Mouse (Mus musculus): ENCODE results near the gene Hist3h2a.
A peak's percentile ranks its signal among the peaks of the same experiment; 100 is the strongest.

Gene Hist3h2a

GRCm38 (mm10) chr11:58954420-58955142 lies at the start of gene Hist3h2a, which contains the start of gene Trim17:
Hist3h2a (plus strand) TSS chr11:58954685.
Trim17 (plus strand) TSS chr11:58954685.
- DNase-seq (ENCODE audit: low spot score in 2 of 2): peak; percentile 71 to 82

DNA sequence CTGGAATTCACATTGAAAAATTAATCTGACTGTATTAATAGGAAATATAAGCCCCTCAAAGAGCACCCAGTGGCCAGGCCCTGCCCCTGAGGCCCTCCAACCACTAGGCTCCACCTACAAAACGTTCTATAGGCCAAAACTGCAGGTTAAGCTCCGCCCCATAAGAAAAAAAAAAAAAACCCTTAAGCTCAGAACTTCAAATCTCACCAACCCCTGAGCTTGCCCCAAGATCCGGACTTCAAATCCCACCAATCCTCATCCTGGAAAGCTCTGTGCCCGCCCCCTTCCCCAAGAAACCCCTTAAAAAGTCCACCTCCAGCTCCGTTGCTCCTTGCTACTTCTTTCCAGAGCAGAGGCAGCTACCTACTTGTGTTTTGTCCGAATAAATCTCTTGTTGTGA lies 49.6 kb upstream of the Hist3h2a start:
- no peak for DNase-seq (ENCODE audit: low spot score in 2 of 2)

GRCm38 (mm10) chr11:58913776-58914175 lies 40.7 kb upstream of the Hist3h2a start:
- DNase-seq (ENCODE audit: low spot score in 2 of 2): no peak

DNA sequence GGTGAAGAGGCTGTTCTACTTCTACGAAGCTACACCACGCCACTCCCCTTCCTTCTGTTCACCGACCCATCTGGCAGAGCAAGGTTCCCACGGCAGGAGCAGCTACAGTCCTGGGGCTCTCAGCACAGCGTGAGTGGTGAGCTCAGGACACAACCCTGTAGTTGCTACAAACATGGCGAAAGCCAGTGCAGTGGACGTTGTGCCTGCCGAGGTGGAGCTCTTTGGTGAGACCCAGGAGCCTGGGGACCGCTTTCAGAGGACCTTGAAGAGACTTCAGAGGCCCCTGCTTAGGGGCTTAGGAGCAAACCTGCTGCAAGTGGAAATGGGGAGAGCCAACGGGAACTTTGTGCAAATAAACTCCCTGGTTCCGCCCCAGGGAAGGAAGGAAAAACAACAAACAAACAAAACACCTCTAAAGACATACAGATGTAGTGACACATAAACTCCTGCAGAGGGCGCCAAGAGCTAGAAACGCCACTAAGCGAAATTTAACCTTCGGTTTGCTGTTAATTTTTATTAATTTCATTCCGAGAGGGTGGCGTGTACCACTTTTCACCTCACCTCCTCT lies 39.9 kb upstream of the Hist3h2a start:
- peak in 1 of 2 experiments; percentile 29 for DNase-seq (ENCODE audit: low spot score in 2 of 2)

GRCm38 (mm10) chr11:58916879-58917744 lies 37.4 kb upstream of the Hist3h2a start:
- no peak for DNase-seq (ENCODE audit: low spot score in 2 of 2)

DNA sequence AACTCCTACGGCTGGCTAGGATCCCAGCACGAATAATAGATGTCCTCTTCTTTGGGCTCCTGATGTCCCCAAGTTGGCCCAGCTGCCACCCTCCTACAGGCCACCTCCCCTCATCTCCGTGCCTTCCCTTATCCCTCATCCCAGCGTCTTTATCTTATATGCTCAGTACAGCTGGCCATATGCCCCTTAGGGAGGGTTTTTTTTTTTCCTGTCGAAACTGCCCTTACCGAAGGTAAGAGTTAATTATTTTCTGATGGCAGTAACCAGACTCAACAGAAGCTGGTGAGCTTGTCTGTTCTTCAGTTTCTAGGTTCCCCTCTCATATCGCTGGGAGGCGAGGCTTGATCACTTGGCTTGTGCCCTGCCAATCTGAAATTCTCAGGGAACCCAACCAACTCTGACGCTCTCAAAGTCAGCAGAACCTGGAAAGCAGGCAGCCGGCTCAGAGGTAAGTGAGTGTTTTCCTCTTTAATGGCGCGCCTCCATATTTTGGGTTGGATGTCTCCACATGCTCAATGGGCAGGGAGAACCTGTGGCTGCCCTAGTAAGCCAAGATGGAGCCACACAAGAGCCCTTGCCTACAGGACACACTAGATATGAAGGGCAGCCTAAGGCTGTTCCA lies 36.6 kb upstream of the Hist3h2a start, which contains the start of gene Btnl10:
Gene Btnl10, plus strand, starts transcription at position 164 of the 622 bp plus-strand sequence.
- no peak for DNase-seq (ENCODE audit: low spot score in 2 of 2)

DNA sequence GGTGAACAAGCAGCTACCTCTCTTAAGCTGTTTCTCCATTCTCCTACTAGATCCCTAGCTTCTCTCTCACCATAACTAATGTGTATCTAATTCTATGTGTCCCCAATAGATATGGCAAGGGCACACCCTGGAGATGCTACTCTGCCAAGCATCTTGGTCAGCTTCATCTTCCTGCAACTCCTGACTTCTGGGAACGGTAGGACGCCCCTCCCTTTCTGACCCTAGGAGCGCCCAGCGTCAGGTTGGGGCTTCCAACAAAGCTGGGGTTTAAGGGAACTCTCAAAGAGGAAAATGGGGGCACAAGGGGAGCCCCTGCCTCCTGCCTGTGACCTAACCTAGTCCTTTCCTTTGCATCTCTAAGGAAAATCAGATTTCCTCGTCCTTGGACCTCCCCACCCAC lies 35.7 kb upstream of the Hist3h2a start:
- no peak for DNase-seq (ENCODE audit: low spot score in 2 of 2)

DNA sequence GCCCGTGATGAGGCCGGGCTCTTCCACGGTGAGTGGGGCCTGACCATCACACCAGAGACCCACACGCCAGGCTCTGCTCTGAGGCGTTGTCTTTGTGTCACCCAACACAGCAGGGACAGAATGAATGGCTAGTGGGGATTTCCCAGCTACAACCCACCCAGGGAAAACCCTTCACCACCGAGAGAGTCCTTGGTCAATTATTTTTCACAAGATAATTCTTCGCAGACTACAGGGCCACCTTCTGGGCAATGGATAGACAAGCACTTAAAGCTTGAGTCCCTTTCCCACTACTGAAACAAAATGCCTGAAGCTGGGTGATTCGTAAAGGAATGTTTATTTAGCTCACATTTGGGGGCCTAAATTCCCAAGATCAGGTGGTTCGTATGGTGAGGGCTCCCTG lies 32.1 kb upstream of the Hist3h2a start:
- no peak for DNase-seq (ENCODE audit: low spot score in 2 of 2)

DNA sequence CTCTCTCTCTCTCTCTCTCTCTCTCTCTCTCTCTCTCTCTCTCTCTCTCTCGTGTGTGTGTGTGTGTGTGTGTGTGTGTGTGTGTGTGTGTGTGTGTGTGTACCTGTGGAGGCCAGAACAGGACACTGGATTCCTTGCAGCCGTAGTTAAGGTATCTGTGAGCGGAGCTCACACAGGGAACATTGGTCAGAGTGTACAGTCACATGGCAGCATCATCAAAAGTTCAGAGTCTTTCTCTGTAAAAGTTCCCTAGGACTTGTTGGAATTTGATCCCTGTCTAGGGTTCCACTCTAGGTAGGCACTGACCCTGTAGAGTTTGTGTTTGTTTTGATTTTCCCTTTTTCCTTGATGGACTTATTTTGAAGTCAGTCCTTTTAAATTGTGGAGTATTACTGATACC lies 27.8 kb upstream of the Hist3h2a start:
- DNase-seq (ENCODE audit: low spot score in 2 of 2): no peak

DNA sequence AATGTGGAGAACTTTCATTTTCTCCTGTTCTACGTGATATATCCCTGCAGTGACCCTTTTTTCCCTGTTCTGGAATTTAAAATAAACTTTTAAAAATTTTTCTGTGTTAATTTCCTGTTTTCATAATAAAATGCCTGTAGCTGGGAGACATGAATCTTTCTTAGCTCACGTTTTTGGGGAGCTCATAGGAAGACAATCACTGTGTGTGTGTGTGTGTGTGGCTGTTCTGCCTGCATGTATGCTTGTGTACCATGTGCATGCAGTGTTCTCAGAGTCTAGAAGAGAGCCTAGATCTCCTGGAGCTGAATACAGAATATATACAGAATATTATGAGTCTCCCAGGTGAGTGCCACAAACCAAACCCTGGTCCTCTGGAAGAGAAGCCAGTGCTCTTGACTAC lies 27.4 kb upstream of the Hist3h2a start:
- no peak for DNase-seq (ENCODE audit: low spot score in 2 of 2)

GRCm38 (mm10) chr11:58927790-58928651 lies 26.5 kb upstream of the Hist3h2a start:
- DNase-seq (ENCODE audit: low spot score in 2 of 2): peak in 1 of 2 experiments; percentile 35

- no peak for DNase-seq (ENCODE audit: low spot score in 2 of 2)
Measured at GRCm38 (mm10) chr11:58929055-58929454, 25.4 kb upstream of the Hist3h2a start.

GRCm38 (mm10) chr11:58929641-58930040 lies 24.8 kb upstream of the Hist3h2a start:
- no peak for DNase-seq (ENCODE audit: low spot score in 2 of 2)

GRCm38 (mm10) chr11:58930254-58930653 lies 24.2 kb upstream of the Hist3h2a start:
- no peak for DNase-seq (ENCODE audit: low spot score in 2 of 2)

DNA sequence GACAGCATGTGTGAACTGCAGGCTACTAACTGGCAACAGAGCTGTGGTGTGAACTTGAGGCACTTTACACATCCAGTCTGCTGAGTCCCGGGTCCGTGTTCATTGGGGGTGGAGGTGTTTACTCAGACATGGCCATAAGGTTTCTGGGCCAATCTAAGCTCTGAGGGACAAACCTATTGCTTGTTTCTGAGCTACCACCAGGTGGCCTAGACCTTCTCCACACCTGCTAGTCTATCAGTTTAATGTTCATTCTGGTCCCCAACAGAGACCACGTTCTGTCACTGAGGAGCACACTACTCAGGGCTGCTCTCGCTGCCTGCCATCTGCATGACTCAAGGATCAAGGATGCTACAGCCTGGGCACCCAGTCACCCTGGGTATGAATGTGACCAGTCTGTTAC lies 22.9 kb upstream of the Hist3h2a start:
- no peak for DNase-seq (ENCODE audit: low spot score in 2 of 2)

DNA sequence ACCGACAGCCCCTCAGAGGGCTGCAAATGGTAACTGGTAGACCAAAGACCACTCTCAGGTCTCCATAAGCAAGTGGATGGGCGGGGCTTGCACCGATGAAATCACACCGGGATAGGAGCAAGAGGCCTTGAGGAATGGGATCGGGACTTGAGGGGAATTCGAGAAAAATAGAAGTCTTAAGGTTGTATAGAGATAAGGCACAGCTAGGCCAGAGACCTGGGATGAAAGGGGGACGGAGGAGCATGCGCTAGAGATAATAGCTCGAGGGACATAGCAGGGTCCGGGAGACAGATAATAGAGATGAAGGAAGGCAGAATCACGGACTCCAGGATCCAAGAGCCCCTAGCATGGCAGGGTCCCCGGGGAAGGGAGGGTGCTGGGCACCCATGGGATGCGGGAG lies 16.6 kb upstream of the Hist3h2a start:
- DNase-seq (ENCODE audit: low spot score in 2 of 2): no peak

DNA sequence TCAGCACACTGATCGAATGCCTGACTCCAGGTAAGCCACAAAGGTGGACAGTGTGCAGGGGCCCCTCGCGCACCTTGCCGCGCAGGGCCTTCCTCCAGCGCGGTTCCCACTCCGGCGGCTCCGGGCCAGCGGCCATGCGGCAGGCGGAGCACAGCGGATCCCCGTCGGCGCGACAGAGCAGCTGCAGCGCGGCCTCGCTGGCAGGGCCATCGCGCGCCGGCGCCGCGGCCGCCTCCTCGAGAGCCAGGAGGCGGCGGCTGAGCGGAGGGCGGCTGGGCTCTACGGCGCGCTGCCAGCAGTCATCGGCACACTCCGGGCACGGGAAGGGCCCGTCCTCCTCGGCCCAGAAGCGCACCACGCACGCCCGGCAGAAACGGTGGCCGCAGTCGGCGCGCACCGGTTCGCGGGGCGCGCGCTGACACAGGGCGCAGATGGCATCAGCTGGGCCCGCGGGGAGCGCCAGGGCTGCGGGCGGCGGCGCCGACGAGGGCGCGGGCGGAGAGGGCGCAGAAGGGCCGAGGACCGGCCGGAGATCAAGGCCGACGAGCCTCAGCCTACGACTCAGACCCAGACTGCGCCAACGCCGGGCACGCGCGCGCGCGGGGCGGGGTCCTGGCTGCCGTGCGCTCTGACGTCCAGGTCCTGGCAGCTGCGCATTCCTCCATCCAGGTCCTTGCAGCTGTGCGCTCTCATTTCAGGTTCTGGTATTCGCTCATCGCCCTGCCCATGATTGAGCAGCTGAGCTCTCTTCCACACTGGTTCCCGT lies 16.0 kb upstream of the Hist3h2a start, which contains the start of gene Rnf187:
Gene Rnf187, minus strand, starts transcription at position 595 of the 766 bp plus-strand sequence.
- DNase-seq (ENCODE audit: low spot score in 2 of 2): peak; percentile 86 to 89

GRCm38 (mm10) chr11:58939088-58939439 lies 15.4 kb upstream of the Hist3h2a start:
- DNase-seq (ENCODE audit: low spot score in 2 of 2): no peak

- DNase-seq (ENCODE audit: low spot score in 2 of 2): no peak
Measured at GRCm38 (mm10) chr11:58944136-58944535, 10.3 kb upstream of the Hist3h2a start.

- no peak for DNase-seq (ENCODE audit: low spot score in 2 of 2)
Measured at GRCm38 (mm10) chr11:58947306-58947705, 7.2 kb upstream of the Hist3h2a start.

All from urinary bladder, adult 18-20 months (tissue).